Comparison of ENCODE assay signal across 9 mouse cellular contexts in the genomic region with DNA sequence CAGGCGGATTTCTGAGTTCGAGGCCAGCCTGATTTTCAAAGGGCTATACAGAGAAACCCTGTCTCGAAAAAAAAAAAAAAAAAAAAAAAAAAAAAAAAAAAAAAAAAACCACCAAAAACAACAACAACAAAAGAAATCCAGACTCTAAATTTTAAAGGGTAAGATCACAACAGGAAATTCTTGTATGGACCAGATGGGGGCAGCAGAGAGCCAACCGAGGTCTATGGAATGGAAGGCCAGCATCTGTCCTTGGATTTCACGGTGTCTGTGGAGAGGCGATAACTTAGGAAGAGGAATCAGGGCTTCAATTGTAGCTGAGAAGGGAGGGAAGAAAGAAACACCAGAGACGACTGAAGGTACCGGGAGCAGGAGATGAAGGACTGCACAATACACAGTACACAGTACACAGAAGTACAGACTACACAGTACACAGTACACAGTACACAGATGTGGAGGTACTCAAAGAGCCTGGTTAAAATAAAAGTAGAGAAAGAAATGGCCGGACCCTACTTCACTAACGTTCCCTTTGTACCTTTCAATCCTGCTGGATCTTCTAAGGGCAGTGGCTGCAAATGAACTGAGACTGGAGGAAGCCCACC. TPM values are rescaled to one million over a fixed set of nuclear protein-coding genes. Genes with fewer than 3 reads are reported as not detected.
DNase-seq lines count a peak whose midpoint lies in the region; ATAC-seq and TF ChIP-seq lines count a peak whose summit lies in the region.
"Had no signal": no experiment of that assay in that cellular context is flagged by ENCODE, and none has a peak within 500 bp of the region (broad histone marks: within the 10 kb centered on the region; RNA-seq: fewer than 3 reads in every experiment).

No protein-coding gene starts in this region.

- intact Hi-C loops in left cerebral cortex, postnatal 4 days (cut with DNase I) = no loop called here

- no peak for TF ChIP-seq POLR2A in cortical plate, adult 2 months (IDR thresholded peaks at IDR 0.05; ENCODE audit: extremely low read depth, insufficient read depth, low read length)

- WGBS in hindbrain, embryonic 15.5 days = 66% methylated on average over 10 of the region's 10 CpGs

- H3K4me2 ChIP-seq in hindbrain, embryonic 15.5 days = no peak overlapping the region

- H3K9ac ChIP-seq in hindbrain, embryonic 15.5 days = no peak overlapping the region

- peak; percentile 78 for ATAC-seq in activated CD4-positive, CD25-positive, alpha-beta regulatory T cell, adult 4 months
- ATAC-seq in hindbrain, embryonic 15.5 days (ENCODE audit: low FRiP score, low read depth) = peak; percentile 38; the same call in 1 of the 2 replicates
- 0 out of 2 replicates have a peak, but pooled peaks have one; percentile 32 for ATAC-seq in neutrophil, adult 5-6 weeks (ENCODE audit: extremely low read depth, insufficient number of reproducible peaks, low FRiP score, poor library complexity, severe bottlenecking)

- no peak overlapping the region for H3K4me3 ChIP-seq in cortical plate, adult 2 months (ENCODE audit: insufficient read depth, low read length)
- H3K4me3 ChIP-seq in hindbrain, embryonic 15.5 days = no peak overlapping the region
- H3K4me3 ChIP-seq: myocyte had no signal

- TF ChIP-seq CTCF in cortical plate, adult 2 months (IDR thresholded peaks at IDR 0.05; ENCODE audit: extremely low read depth, insufficient read depth, low read length) = peak; percentile 67

- no peaks in the 10 kb centered on the region for H3K9me3 ChIP-seq in hindbrain, embryonic 15.5 days

- peak; percentile 31 for DNase-seq in right cerebral cortex, adult 18-20 months
- no peak for DNase-seq in right cerebral cortex, postnatal 36 days (ENCODE audit: low spot score in 2 of 2)
- DNase-seq in left cerebral cortex, postnatal 4 days = peak; percentile 60
- DNase-seq in c-Kit-positive CD71-positive TER-119-positive erythroid progenitor cells, embryonic 14.5 days (ENCODE audit: low spot score) = no peak

- H3K36me3 ChIP-seq in hindbrain, embryonic 15.5 days = no peaks in the 10 kb centered on the region

- H3K27me3 ChIP-seq in hindbrain, embryonic 15.5 days = no peaks in the 10 kb centered on the region

- no peak overlapping the region for H3K27ac ChIP-seq in cortical plate, adult 2 months (ENCODE audit: insufficient read depth, low read length)
- no peak overlapping the region for H3K27ac ChIP-seq in hindbrain, embryonic 15.5 days (replicated peaks)

- H3K4me1 ChIP-seq in cortical plate, adult 2 months (ENCODE audit: control insufficient read depth, insufficient read depth, low read length) = no peaks in the 10 kb centered on the region
- no peaks in the 10 kb centered on the region for H3K4me1 ChIP-seq in hindbrain, embryonic 15.5 days (replicated peaks)

RNA-seq across cellular contexts. Expression of a gene that starts 13.1 kb away (rescaled TPM):
- 1 to 10 TPM in 1 of 2 experiments, under 1 TPM in 1; 0.68 to 7.2 TPM for polyA plus RNA-seq in activated CD4-positive, CD25-positive, alpha-beta regulatory T cell, adult 4 months (2017; shearing (Covaris generic))
- polyA plus RNA-seq in cortical plate, adult 2 months (2012; rRNA removed) = 0.65 and 0.70 TPM in 2 replicates
- polyA plus RNA-seq in hindbrain, embryonic 15.5 days (2015; fragmentation: Nextera tagmentation; extraction: Ambion mirVana) = 0.45 and 0.49 TPM in 2 replicates
- 1 to 10 TPM; 3.5 to 3.9 TPM for total RNA-seq in left cerebral cortex, postnatal 4 days (2021)
- total RNA-seq in neutrophil, adult 5-6 weeks (2017) = 2.2 and 3.2 TPM in 2 replicates

Comparison
In these comparisons a context has a peak if more than half of its experiments do, and no peak if none do; other contexts are left out.
1. DNase-seq: peak in right cerebral cortex, adult 18-20 months (single experiment) and left cerebral cortex, postnatal 4 days (single experiment); none in right cerebral cortex, postnatal 36 days (0 of 2) and c-Kit-positive CD71-positive TER-119-positive erythroid progenitor cells, embryonic 14.5 days (single experiment).
2. Peak in every context shown above with its lines, with median percentiles within 50 percentile points of each other: ATAC-seq.